Mouse (Mus musculus): ENCODE results near the gene Wt1.

Wt1 gene

GRCm38 (mm10) chr2:105185768-105186529 is 59.6 kb downstream of the Wt1 start:
- no peak for DNase-seq

- no peak for DNase-seq
Observed at GRCm38 (mm10) chr2:105186591-105186990, 60.3 kb downstream of the Wt1 start.

GRCm38 (mm10) chr2:105188182-105188581 is 61.9 kb downstream of the Wt1 start:
- no peak for DNase-seq

GRCm38 (mm10) chr2:105189352-105189751 is 63.0 kb downstream of the Wt1 start:
- DNase-seq: peak; percentile 12

- DNase-seq: no peak
Observed at GRCm38 (mm10) chr2:105200152-105200551, 73.8 kb downstream of the Wt1 start.

- peak; percentile 22 for DNase-seq
Observed at GRCm38 (mm10) chr2:105206563-105207174, 80.3 kb downstream of the Wt1 start.

- no peak for DNase-seq
Observed at GRCm38 (mm10) chr2:105212839-105213238, 86.5 kb downstream of the Wt1 start.

- no peak for DNase-seq
Observed at GRCm38 (mm10) chr2:105215914-105216313, 89.6 kb downstream of the Wt1 start.

- DNase-seq: no peak
Observed at GRCm38 (mm10) chr2:105219229-105219628, 92.9 kb downstream of the Wt1 start.

GRCm38 (mm10) chr2:105219664-105220063 is 93.3 kb downstream of the Wt1 start:
- DNase-seq: no peak

GRCm38 (mm10) chr2:105220738-105221303 is 94.5 kb downstream of the Wt1 start:
- no peak for DNase-seq
